Mouse (Mus musculus) hindbrain, embryonic 13.5 days (tissue): ENCODE results near the gene Mettl18. TPM values are rescaled to one million over a fixed set of nuclear protein-coding genes. Genes with fewer than 3 reads are reported as not detected.
"Not testable (repeated sequence)": the region's sequence is repeated elsewhere in the genome, so short reads cannot be mapped to it uniquely, and the experiment has no call there.

Source experiments
- ATAC-seq: fragments of 200-750 bp; cut with Nextera tagmentation; 2 replicates; pipeline ENCODE4 v1.8.0; 2017; ENCODE audit warnings: moderate TSS enrichment; ENCODE audit not compliant: low FRiP score
- H3K27ac ChIP-seq: fragments of 300-500 bp; sonication (generic); 2 replicates; pipeline ENCODE4 v1.5.1; 2015; ENCODE audit warnings: inconsistent platforms, mild to moderate bottlenecking, moderate library complexity
- H3K27me3 ChIP-seq: fragments of 300-500 bp; sonication (generic); 2 replicates; pipeline ENCODE4 v1.6.1; 2015; ENCODE audit warnings: mild to moderate bottlenecking, inconsistent platforms
- H3K36me3 ChIP-seq: fragments of 300-500 bp; sonication (generic); 2 replicates; pipeline ENCODE4 v1.6.1; 2015; ENCODE audit warnings: mild to moderate bottlenecking, inconsistent platforms
- H3K4me1 ChIP-seq: fragments of 300-500 bp; sonication (generic); replicated peaks from 2 replicates; pipeline ENCODE4 v1.6.1; 2015; ENCODE audit warnings: inconsistent platforms
- H3K4me2 ChIP-seq: fragments of 300-500 bp; sonication (generic); 2 replicates; pipeline ENCODE4 v1.6.1; 2015; ENCODE audit warnings: inconsistent platforms, mild to moderate bottlenecking, moderate library complexity
- H3K4me3 ChIP-seq: fragments of 300-500 bp; sonication (generic); 2 replicates; pipeline ENCODE4 v1.5.1; 2015; ENCODE audit warnings: mild to moderate bottlenecking, inconsistent platforms
- H3K9ac ChIP-seq: fragments of 300-500 bp; sonication (generic); 2 replicates; pipeline ENCODE4 v1.6.1; 2015; ENCODE audit warnings: mild to moderate bottlenecking, inconsistent platforms
- H3K9me3 ChIP-seq: fragments of 300-500 bp; sonication (generic); 2 replicates; pipeline ENCODE4 v1.6.1; 2016; ENCODE audit warnings: inconsistent platforms
- WGBS: fragments of 180-500 bp; shearing (Covaris S2); methylation state at CpG from one replicate; pipeline ENCODE4 v1.1.7; 2015; 5-methylcytosine and 5-hydroxymethylcytosine counted together
- polyA plus RNA-seq: library from polyadenylated mRNA; unstranded; fragments of >200 nt; fragmentation: Nextera tagmentation; extraction: Ambion mirVana; gene quantifications from 2 replicates; pipeline ENCODE4 v1.2.1, GENCODE M21; 2015

Mettl18 gene
- polyA plus RNA-seq, 1 experiment from 2014 or later = 8.5 TPM

- Histone ChIP-seq H3K9me3 (no peaks in the 10 kb centered on the region), H3K27me3 (no peaks in the 10 kb centered on the region), H3K27ac (no peak overlapping the region), H3K4me1 (no peaks in the 10 kb centered on the region), H3K9ac (no peak overlapping the region), H3K36me3 (no peaks in the 10 kb centered on the region), H3K4me2 (no peak overlapping the region), H3K4me3 (no peak overlapping the region)
- no peak for ATAC-seq
- WGBS = 41% methylated on average over 2 of the region's 2 CpGs
These were observed 14.5 kb downstream of the Mettl18 start for GRCm38 (mm10) chr1:164009235-164009634.

- WGBS = 67% methylated on average over 1 of the region's 1 CpGs
- Histone ChIP-seq H3K36me3 (no peaks in the 10 kb centered on the region), H3K4me2 (no peak overlapping the region), H3K4me3 (no peak overlapping the region), H3K4me1 (no peaks in the 10 kb centered on the region), H3K9me3 (no peaks in the 10 kb centered on the region), H3K27me3 (no peaks in the 10 kb centered on the region), H3K9ac (no peak overlapping the region), H3K27ac (no peak overlapping the region)
- ATAC-seq = no peak
These were observed 19.9 kb downstream of the Mettl18 start for GRCm38 (mm10) chr1:164014616-164015015.

GRCm38 (mm10) chr1:164018221-164018896, 23.7 kb downstream of the Mettl18 start:
- H3K9ac ChIP-seq = no peak overlapping the region
- H3K9me3 ChIP-seq = no peaks in the 10 kb centered on the region
- no peak overlapping the region for H3K4me3 ChIP-seq
- no peak overlapping the region for H3K27ac ChIP-seq
- H3K4me2 ChIP-seq = no peak overlapping the region
- no peaks in the 10 kb centered on the region for H3K36me3 ChIP-seq
- no peak for ATAC-seq
- H3K4me1 ChIP-seq = no peaks in the 10 kb centered on the region
- 79% methylated on average over 16 of the region's 16 CpGs for WGBS
- H3K27me3 ChIP-seq = no peaks in the 10 kb centered on the region

GRCm38 (mm10) chr1:164019789-164020188, 25.1 kb downstream of the Mettl18 start:
- H3K9me3 ChIP-seq = no peaks in the 10 kb centered on the region
- no peak overlapping the region for H3K27ac ChIP-seq
- H3K27me3 ChIP-seq = no peaks in the 10 kb centered on the region
- no peak overlapping the region for H3K4me2 ChIP-seq
- whole genome bisulfite sequencing = 19% methylated on average over 6 of the region's 6 CpGs
- H3K4me1 ChIP-seq = no peaks in the 10 kb centered on the region
- no peaks in the 10 kb centered on the region for H3K36me3 ChIP-seq
- ATAC-seq = no peak
- no peak overlapping the region for H3K9ac ChIP-seq
- H3K4me3 ChIP-seq = no peak overlapping the region

DNA sequence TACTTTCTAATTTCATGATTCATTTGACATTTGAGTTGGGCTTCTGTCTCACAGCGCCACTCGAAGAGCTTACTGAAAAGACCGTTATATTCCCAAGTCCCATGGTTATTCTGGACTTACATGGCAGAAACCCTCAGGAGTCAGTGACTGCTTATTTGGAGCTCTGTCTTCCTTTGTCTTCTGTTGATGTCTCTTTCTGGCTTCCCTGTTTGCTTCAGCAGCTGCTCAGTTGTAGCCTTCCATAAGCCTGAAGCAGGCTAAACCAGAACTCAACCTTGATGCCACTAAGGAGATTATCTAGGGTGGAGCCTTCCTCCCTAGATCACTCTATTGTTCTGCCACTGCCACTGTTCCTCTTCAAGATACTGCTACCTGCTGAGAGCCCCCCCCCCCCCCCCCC, 26.1 kb downstream of the Mettl18 start:
- H3K4me3 ChIP-seq, H3K9me3 ChIP-seq, H3K27me3 ChIP-seq, H3K36me3 ChIP-seq, H3K4me1 ChIP-seq, ATAC-seq, H3K9ac ChIP-seq, H3K4me2 ChIP-seq, H3K27ac ChIP-seq: not testable (repeated sequence)
- 89% methylated on average over 3 of the region's 3 CpGs for WGBS

- ATAC-seq, H3K27ac ChIP-seq, H3K27me3 ChIP-seq, H3K9me3 ChIP-seq, H3K36me3 ChIP-seq, H3K4me3 ChIP-seq, H3K4me2 ChIP-seq, H3K4me1 ChIP-seq, H3K9ac ChIP-seq: not testable (repeated sequence)
- 84% methylated on average over 5 of the region's 5 CpGs for WGBS
These were observed 27.4 kb downstream of the Mettl18 start for GRCm38 (mm10) chr1:164022106-164022505.

DNA sequence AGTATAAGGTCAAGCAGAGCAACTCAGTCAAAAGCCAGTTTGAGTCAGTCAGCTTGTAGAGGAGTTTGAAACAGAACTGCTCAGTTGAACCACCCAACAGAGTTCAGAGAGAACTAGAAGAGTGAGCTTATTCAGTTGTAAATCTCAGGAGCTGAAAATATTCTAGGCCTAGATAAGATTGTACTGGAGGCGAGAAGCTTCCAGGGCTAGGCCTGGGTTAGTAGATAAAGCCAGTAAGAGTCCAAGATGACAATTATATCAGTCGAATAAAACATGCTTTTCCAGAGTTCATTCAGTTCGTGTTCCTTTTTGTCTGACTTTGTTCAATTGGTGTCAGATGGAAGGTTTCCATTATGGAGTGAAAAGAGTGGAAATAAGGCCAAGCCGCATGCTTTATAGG, 31.0 kb downstream of the Mettl18 start:
- H3K9me3 ChIP-seq = no peaks in the 10 kb centered on the region
- ATAC-seq = no peak
- H3K36me3 ChIP-seq = no peaks in the 10 kb centered on the region
- no peak overlapping the region for H3K4me3 ChIP-seq
- 89% methylated on average over 4 of the region's 4 CpGs for WGBS
- H3K27me3 ChIP-seq = no peaks in the 10 kb centered on the region
- no peak overlapping the region for H3K27ac ChIP-seq
- no peaks in the 10 kb centered on the region for H3K4me1 ChIP-seq
- no peak overlapping the region for H3K4me2 ChIP-seq
- no peak overlapping the region for H3K9ac ChIP-seq

DNA sequence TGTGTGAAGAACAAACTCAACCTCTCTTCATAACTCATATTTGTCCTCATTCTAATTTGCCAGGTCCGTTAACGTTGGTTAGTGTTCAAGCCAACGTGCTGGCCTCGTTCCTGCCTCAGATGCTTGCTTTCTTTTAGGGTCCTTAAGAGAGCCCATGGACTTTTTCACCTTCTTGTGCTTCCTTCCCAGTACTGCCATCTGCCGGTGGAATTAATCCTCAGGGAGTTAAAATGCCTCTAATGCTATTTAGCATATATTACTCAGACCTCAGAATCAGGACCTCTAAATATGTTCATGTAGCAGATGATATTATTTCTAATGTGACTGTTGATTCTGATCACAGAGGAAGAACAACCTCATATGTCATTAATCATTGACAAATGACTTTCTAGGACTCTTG, 32.7 kb downstream of the Mettl18 start:
- 64% methylated on average over 5 of the region's 5 CpGs for WGBS
- H3K27ac ChIP-seq = no peak overlapping the region
- H3K4me2 ChIP-seq = no peak overlapping the region
- no peaks in the 10 kb centered on the region for H3K9me3 ChIP-seq
- no peak overlapping the region for H3K4me3 ChIP-seq
- no peak for ATAC-seq
- no peak overlapping the region for H3K9ac ChIP-seq
- H3K4me1 ChIP-seq = no peaks in the 10 kb centered on the region
- H3K27me3 ChIP-seq = no peaks in the 10 kb centered on the region
- H3K36me3 ChIP-seq = no peaks in the 10 kb centered on the region

DNA sequence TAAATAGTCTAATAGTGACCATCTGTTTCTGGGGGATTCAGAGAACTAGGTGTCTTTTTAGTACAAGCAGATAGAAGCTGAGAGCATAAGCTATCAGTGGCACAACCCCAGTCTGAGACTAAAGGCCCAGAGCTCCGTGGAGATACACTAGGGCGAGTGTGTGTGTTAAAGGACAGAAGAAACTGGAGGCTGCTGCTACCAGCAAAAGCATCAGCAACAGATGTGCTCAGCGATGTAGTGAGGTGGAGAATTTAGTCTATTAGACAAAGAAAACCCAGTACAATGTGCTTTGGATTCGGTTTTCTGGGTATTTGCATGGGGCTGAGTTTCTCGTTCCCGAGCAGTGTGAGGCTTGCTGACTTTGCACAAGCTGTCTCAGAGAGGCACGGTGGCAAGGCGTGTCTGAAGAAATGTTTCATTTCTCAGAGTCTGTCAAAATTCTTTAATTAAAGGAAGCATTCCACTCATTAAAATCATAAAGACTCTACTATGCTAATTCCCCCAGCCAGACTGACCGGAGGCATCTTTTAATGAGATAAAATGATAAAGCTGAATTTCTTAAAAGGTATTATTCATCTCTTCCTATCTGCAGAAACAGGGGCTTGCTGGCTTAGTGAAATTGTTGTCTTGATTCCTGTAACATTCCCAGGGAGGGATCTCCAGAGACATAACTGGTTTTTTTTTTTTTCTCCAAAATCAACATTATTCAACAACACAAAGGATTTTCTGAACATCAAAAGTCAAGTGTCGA, 45.9 kb downstream of the Mettl18 start:
- Histone ChIP-seq H3K36me3 (no peaks in the 10 kb centered on the region), H3K27ac (no peak overlapping the region), H3K9me3 (no peaks in the 10 kb centered on the region), H3K4me2 (no peak overlapping the region), H3K4me1 (no peaks in the 10 kb centered on the region), H3K27me3 (no peaks in the 10 kb centered on the region), H3K4me3 (no peak overlapping the region), H3K9ac (no peak overlapping the region)
- no peak for ATAC-seq
- WGBS = 73% methylated on average over 10 of the region's 10 CpGs

- Histone ChIP-seq H3K27me3 (no peaks in the 10 kb centered on the region), H3K9me3 (no peaks in the 10 kb centered on the region), H3K9ac (no peak overlapping the region), H3K4me1 (no peaks in the 10 kb centered on the region), H3K27ac (no peak overlapping the region), H3K36me3 (no peaks in the 10 kb centered on the region), H3K4me3 (no peak overlapping the region), H3K4me2 (no peak overlapping the region)
- 76% methylated on average over 3 of the region's 3 CpGs for WGBS
- no peak for ATAC-seq
These were observed 48.9 kb downstream of the Mettl18 start for GRCm38 (mm10) chr1:164043549-164043948.

Other genes with a start within 250 kb of the Mettl18 start
- 110 and 111 TPM in 2 replicates for gene Kifap3, start 215.3 kb upstream of the Mettl18 start, polyA plus RNA-seq
- 16.5 and 18.5 TPM in 2 replicates for gene Scyl3, start 65.8 kb upstream of the Mettl18 start, polyA plus RNA-seq
- gene BC055324, start 93 bp upstream of the Mettl18 start, polyA plus RNA-seq = 7.8 and 8.4 TPM in 2 replicates
- not detected in 2 replicates for gene Sele, start 53.3 kb downstream of the Mettl18 start, polyA plus RNA-seq
- gene Sell, start 67.1 kb downstream of the Mettl18 start, polyA plus RNA-seq = 0.09 and 0.17 TPM in 2 replicates
- 0.13 TPM in 1 of 2 replicates, not detected in the other for gene Selp, start 120.4 kb downstream of the Mettl18 start, polyA plus RNA-seq
- gene F5, start 156.9 kb downstream of the Mettl18 start, polyA plus RNA-seq = 0.06 and 0.10 TPM in 2 replicates